Mouse (Mus musculus) liver, embryonic 13.5 days (tissue): ENCODE data around the gene Stambp. TPM values are rescaled to one million over a fixed set of nuclear protein-coding genes. Genes with fewer than 3 reads are reported as not detected.
"Not testable (repeated sequence)": the region's sequence is repeated elsewhere in the genome, so short reads cannot be mapped to it uniquely, and the experiment has no call there.

Experiments used
- ATAC-seq: fragments of 200-750 bp; cut with Nextera tagmentation; 2 replicates; pipeline ENCODE4 v1.8.0; 2017; ENCODE audit warnings: low read depth, mild to moderate bottlenecking, moderate number of reproducible peaks, moderate library complexity
- DNase-seq: peaks from one replicate; pipeline ENCODE4 v3.0.0; 2022
- H3K27ac ChIP-seq: fragments of 300-500 bp; sonication (generic); 2 replicates; pipeline ENCODE4 v1.5.1; 2015; ENCODE audit warnings: moderate library complexity, mild to moderate bottlenecking, inconsistent platforms
- H3K27me3 ChIP-seq: fragments of 300-500 bp; sonication (generic); 2 replicates; pipeline ENCODE4 v1.6.1; 2015; ENCODE audit warnings: mild to moderate bottlenecking, inconsistent platforms
- H3K36me3 ChIP-seq: fragments of 300-500 bp; sonication (generic); 2 replicates; pipeline ENCODE4 v1.6.1; 2015; ENCODE audit warnings: mild to moderate bottlenecking, inconsistent platforms
- H3K4me1 ChIP-seq: fragments of 300-500 bp; sonication (generic); replicated peaks from 2 replicates; pipeline ENCODE4 v1.6.1; 2015; ENCODE audit warnings: inconsistent platforms
- H3K4me2 ChIP-seq: fragments of 300-500 bp; sonication (generic); 2 replicates; pipeline ENCODE4 v1.6.1; 2015; ENCODE audit warnings: inconsistent platforms, mild to moderate bottlenecking, moderate library complexity
- H3K4me3 ChIP-seq: fragments of 300-500 bp; sonication (generic); replicated peaks from 2 replicates; pipeline ENCODE4 v1.5.1; 2015; ENCODE audit warnings: mild to moderate bottlenecking, inconsistent platforms
- H3K9ac ChIP-seq: fragments of 300-500 bp; sonication (generic); 2 replicates; pipeline ENCODE4 v1.6.1; 2015; ENCODE audit warnings: mild to moderate bottlenecking, inconsistent platforms
- H3K9me3 ChIP-seq: fragments of 300-500 bp; sonication (generic); replicated peaks from 2 replicates; pipeline ENCODE4 v1.6.1; 2016; ENCODE audit warnings: inconsistent platforms
- WGBS: fragments of 180-500 bp; shearing (Covaris S2); methylation state at CpG from one replicate; pipeline ENCODE4 v1.1.7; 2015; ENCODE audit not compliant: insufficient replicate concordance; 5-methylcytosine and 5-hydroxymethylcytosine counted together
- polyA plus RNA-seq: library from polyadenylated mRNA; unstranded; fragments of >200 nt; fragmentation: Nextera tagmentation; extraction: Ambion mirVana; gene quantifications from 2 replicates; pipeline ENCODE4 v1.2.1, GENCODE M21; 2015

The Stambp gene
- polyA plus RNA-seq, 1 experiment from 2014 or later = 10.8 TPM

GRCm38 (mm10) chr6:83593896-83594295, 21.4 kb upstream of the Stambp start:
- no peak for DNase-seq
- Histone ChIP-seq H3K4me2 (no peak overlapping the region), H3K36me3 (no peaks in the 10 kb centered on the region), H3K9ac (no peak overlapping the region), H3K4me3 (no peak overlapping the region), H3K27ac (no peak overlapping the region), H3K9me3 (no peaks in the 10 kb centered on the region), H3K4me1 (0 out of 2 replicates have a peak, but pooled peaks cover under 1% of the 10 kb centered on the region), H3K27me3 (0 out of 2 replicates have a peak, but pooled peaks cover 1% of the 10 kb centered on the region)
- no peak for ATAC-seq
- WGBS = 59% methylated on average over 7 of the region's 7 CpGs

- H3K9me3 ChIP-seq = no peaks in the 10 kb centered on the region
- no peak overlapping the region for H3K4me2 ChIP-seq
- H3K4me3 ChIP-seq = no peak overlapping the region
- 61% methylated on average over 8 of the region's 8 CpGs for WGBS
- no peaks in the 10 kb centered on the region for H3K4me1 ChIP-seq
- H3K36me3 ChIP-seq = no peaks in the 10 kb centered on the region
- no peak overlapping the region for H3K9ac ChIP-seq
- DNase-seq = no peak
- ATAC-seq = no peak
- no peaks in the 10 kb centered on the region for H3K27me3 ChIP-seq
- no peak overlapping the region for H3K27ac ChIP-seq
These were observed 19.5 kb upstream of the Stambp start for GRCm38 (mm10) chr6:83592051-83592450.

- Histone ChIP-seq H3K4me3 (no peak overlapping the region), H3K27ac (no peak overlapping the region), H3K4me2 (no peak overlapping the region), H3K9ac (no peak overlapping the region), H3K9me3 (no peaks in the 10 kb centered on the region), H3K4me1 (no peaks in the 10 kb centered on the region), H3K36me3 (no peaks in the 10 kb centered on the region), H3K27me3 (no peaks in the 10 kb centered on the region)
- DNase-seq (no peak), ATAC-seq (no peak)
- WGBS = 65% methylated on average over 3 of the region's 3 CpGs
These were observed 17.8 kb upstream of the Stambp start for GRCm38 (mm10) chr6:83590301-83590700.

DNA sequence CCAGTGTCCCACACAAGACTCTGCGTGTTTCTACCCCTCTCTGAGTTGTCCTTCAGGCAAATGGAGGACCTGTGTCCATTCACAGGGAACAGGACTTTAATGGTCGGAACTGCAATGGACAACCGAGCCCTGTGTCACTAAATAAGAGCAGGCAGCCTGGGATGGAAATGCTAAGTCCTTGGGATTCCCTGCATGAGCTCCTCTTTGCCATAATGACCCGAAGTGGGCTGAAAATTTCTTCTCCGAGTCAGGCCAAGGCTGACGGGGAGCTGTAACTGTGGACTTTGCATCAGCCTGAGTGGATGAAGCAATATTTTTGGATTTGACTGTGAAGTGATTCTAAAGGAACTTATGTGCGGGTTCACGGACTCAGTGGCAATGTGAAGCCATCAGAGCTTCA, 14.7 kb upstream of the Stambp start:
- not testable (repeated sequence) for H3K9ac ChIP-seq, ATAC-seq, H3K36me3 ChIP-seq, H3K4me1 ChIP-seq, H3K4me2 ChIP-seq, H3K27me3 ChIP-seq, H3K27ac ChIP-seq, H3K4me3 ChIP-seq, DNase-seq, H3K9me3 ChIP-seq
- 63% methylated on average over 8 of the region's 8 CpGs for WGBS

DNA sequence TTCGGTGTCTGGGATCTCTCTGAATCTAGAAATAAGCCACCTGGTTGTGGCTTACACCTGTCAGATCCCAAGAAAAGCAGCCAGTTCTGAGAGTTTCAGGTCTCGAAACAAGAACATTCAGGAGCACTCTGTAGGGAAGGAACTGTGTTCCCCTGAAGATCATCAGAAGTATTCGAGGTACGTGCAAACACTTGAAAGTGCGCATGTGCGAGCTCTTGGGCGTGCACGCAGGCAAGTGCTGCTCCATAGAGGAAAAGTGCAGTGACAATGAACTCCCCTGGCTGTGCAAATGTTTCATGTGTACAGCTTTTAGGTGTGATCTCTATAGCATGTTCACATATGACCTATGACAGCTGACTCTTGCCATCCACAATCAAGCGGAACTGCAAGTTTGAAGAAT, 12.8 kb upstream of the Stambp start:
- not testable (repeated sequence) for H3K9ac ChIP-seq, H3K4me3 ChIP-seq, H3K27ac ChIP-seq, ATAC-seq, H3K9me3 ChIP-seq, H3K4me2 ChIP-seq, H3K4me1 ChIP-seq, H3K36me3 ChIP-seq, DNase-seq
- WGBS = 78% methylated on average over 9 of the region's 9 CpGs
- peaks cover 12% of the 10 kb centered on the region; the same call in 1 of the 2 replicates for H3K27me3 ChIP-seq

- H3K9me3 ChIP-seq = no peaks in the 10 kb centered on the region
- no peak overlapping the region for H3K27ac ChIP-seq
- no peak overlapping the region for H3K4me3 ChIP-seq
- ATAC-seq (no peak), DNase-seq (no peak)
- peaks cover 20% of the 10 kb centered on the region; the same call in 1 of the 2 replicates for H3K27me3 ChIP-seq
- H3K9ac ChIP-seq = no peak overlapping the region
- no peak overlapping the region for H3K4me2 ChIP-seq
- WGBS = 51% methylated on average over 2 of the region's 2 CpGs
- H3K4me1 ChIP-seq = no peaks in the 10 kb centered on the region
- no peaks in the 10 kb centered on the region for H3K36me3 ChIP-seq
These were observed 11.1 kb upstream of the Stambp start for GRCm38 (mm10) chr6:83583591-83583990.

- DNase-seq = no peak
- no peak; the same call in 1 of the 2 replicates for ATAC-seq
- no peak overlapping the region for H3K9ac ChIP-seq
- under 1% methylated on average over 6 of the region's 6 CpGs for WGBS
- H3K4me2 ChIP-seq = no peak overlapping the region
- H3K4me3 ChIP-seq = no peak overlapping the region
- H3K36me3 ChIP-seq = no peaks in the 10 kb centered on the region
- peaks cover 26% of the 10 kb centered on the region for H3K27me3 ChIP-seq
- H3K4me1 ChIP-seq = no peaks in the 10 kb centered on the region
- H3K27ac ChIP-seq = no peak overlapping the region
- no peaks in the 10 kb centered on the region for H3K9me3 ChIP-seq
These were observed 10.4 kb upstream of the Stambp start for GRCm38 (mm10) chr6:83582938-83583270.

DNA sequence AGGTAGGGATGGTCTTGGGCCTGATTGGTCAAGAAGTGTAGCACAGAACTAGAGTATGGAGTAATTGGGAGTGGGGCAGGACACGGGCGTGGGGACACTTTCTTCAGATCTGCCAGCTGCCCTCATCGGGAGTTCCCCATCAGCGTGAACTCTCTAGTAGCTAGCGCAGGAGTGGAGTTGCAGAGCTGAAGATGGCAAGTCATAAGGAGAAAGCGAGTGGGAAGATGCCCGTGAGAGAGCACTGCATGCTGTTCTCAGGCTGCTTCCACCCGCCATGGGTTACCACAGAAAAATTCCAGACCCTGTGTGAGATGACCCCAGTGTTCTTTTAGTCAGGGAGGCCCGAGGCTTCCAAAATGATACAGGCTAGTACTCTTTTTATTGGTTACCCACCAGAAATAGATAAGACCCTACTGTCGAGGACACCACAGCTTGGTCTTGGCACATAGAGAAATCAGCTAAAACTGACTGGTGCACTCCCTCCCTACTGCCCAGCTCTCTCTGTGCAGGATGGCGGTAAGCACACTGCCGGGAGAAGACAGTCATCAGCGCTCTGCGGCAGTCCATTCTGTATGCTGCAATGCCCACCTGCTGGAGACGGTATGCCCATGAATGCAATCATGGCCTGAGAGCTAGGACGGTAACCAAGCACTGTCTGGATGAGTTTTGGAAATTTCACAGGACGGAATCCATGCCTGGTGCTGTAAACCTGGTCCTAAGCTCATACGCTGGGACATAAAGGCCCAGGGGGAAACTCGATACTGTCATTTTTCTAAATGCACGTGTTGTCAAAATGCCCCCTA, 9.8 kb upstream of the Stambp start:
- no peak overlapping the region for H3K27ac ChIP-seq
- H3K9ac ChIP-seq = no peak overlapping the region
- no peaks in the 10 kb centered on the region for H3K36me3 ChIP-seq
- H3K27me3 ChIP-seq = peaks cover 29% of the 10 kb centered on the region
- H3K9me3 ChIP-seq = no peaks in the 10 kb centered on the region
- H3K4me2 ChIP-seq = no peak overlapping the region
- no peak for DNase-seq
- no peak; the same call in 1 of the 2 replicates for ATAC-seq
- WGBS = 54% methylated on average over 20 of the region's 20 CpGs
- H3K4me3 ChIP-seq = no peak overlapping the region
- H3K4me1 ChIP-seq = no peaks in the 10 kb centered on the region

- Histone ChIP-seq H3K27me3 (peaks cover 42% of the 10 kb centered on the region), H3K9me3 (no peaks in the 10 kb centered on the region), H3K4me3 (no peak overlapping the region), H3K36me3 (no peaks in the 10 kb centered on the region), H3K9ac (no peak overlapping the region), H3K4me2 (no peak overlapping the region), H3K4me1 (peaks cover 5% of the 10 kb centered on the region), H3K27ac (no peak overlapping the region)
- ATAC-seq (no peak), DNase-seq (no peak)
These were observed 5.0 kb upstream of the Stambp start for GRCm38 (mm10) chr6:83577534-83577933.

- Histone ChIP-seq H3K36me3 (no peaks in the 10 kb centered on the region), H3K27me3 (peaks cover 36% of the 10 kb centered on the region), H3K4me2 (no peak overlapping the region), H3K4me3 (no peak overlapping the region), H3K9me3 (no peaks in the 10 kb centered on the region), H3K4me1 (peaks cover 17% of the 10 kb centered on the region), H3K9ac (no peak overlapping the region), H3K27ac (no peak overlapping the region)
- ATAC-seq = no peak
- 65% methylated on average over 4 of the region's 4 CpGs for WGBS
- DNase-seq = no peak
These were observed 3.1 kb upstream of the Stambp start for GRCm38 (mm10) chr6:83575609-83576008.

GRCm38 (mm10) chr6:83571840-83572667, 475 bp downstream of the Stambp start:
- Histone ChIP-seq H3K27ac (peak overlapping the region; percentile 45), H3K27me3 (peaks cover 18% of the 10 kb centered on the region; the same call in 1 of the 2 replicates), H3K4me2 (peak overlapping the region; percentile 84), H3K4me3 (peak overlapping the region; percentile 74), H3K9ac (peak overlapping the region; percentile 80), H3K36me3 (peaks cover 9% of the 10 kb centered on the region), H3K9me3 (no peaks in the 10 kb centered on the region), H3K4me1 (peaks cover 17% of the 10 kb centered on the region)
- ATAC-seq (peak; percentile 94), DNase-seq (peak; percentile 84)
- WGBS = 6% methylated on average over 37 of the region's 37 CpGs
